In the genomic region with DNA sequence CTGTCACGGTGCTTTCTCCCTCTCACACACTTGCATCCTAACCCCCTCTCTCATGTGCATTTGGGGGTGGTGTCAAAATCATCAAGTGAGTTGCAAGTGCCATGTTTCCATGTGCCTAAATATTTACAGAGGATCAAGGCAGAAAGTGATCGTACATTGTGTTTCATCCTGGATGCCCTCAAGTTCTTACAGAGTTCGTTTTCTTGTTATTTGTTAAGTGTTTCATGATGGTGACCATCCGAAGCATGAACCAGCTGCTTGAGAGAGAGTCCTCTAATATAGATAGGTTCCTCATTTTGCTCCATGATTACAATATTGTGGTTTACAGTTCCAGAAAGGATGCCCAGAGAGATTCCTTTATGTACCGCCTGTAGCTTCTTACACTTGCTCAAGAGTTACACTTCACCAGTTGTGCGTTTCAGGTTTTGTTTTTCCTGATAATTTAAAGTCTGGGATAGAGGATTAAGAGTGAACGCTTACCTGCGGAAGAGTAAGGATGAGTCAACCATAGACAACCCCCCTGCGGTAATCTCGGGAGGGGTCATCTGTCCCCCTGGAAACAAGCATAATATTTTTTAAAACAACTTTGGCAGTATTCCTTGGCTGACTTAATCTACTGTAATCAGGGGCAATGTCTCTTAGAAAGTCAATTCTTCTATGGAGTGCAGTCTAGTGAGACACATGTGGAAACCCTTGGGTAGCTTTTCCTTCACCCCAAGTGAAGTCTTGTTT, we compare ENCODE assay signal across 16 mouse cellular contexts. TPM values are rescaled to one million over a fixed set of nuclear protein-coding genes. Genes with fewer than 3 reads are reported as not detected.
DNase-seq lines count a peak whose midpoint lies in the region; ATAC-seq and TF ChIP-seq lines count a peak whose summit lies in the region.
"Had no signal": no experiment of that assay in that cellular context is flagged by ENCODE, and none has a peak within 500 bp of the region (broad histone marks: within the 10 kb centered on the region; RNA-seq: fewer than 3 reads in every experiment).

No protein-coding gene starts in this region.

- no peak overlapping the region for H3K9ac ChIP-seq in kidney, embryonic 16.5 days (replicated peaks; ENCODE audit: low read length)
- H3K9ac ChIP-seq: forebrain, postnatal 0 days; liver, embryonic 13.5 days; midbrain, embryonic 12.5 days had no signal

- ATAC-seq in kidney, embryonic 16.5 days (ENCODE audit: low FRiP score, low TSS enrichment): no peak
- ATAC-seq in megakaryocyte, adult 5-6 weeks (ENCODE audit: poor library complexity, severe bottlenecking): peak; percentile 41; the same call in 1 of the 2 replicates
- ATAC-seq: hindbrain, postnatal 0 days had no signal

- no peaks in the 10 kb centered on the region for H3K9me3 ChIP-seq in kidney, embryonic 16.5 days (ENCODE audit: low read length)
- H3K9me3 ChIP-seq: liver, embryonic 13.5 days; midbrain, embryonic 12.5 days had no signal

- peak overlapping the region; percentile 76 for H3K4me3 ChIP-seq in gastrocnemius, adult 2 months
- H3K4me3 ChIP-seq in kidney, embryonic 16.5 days (ENCODE audit: low read length): no peak overlapping the region
- peak overlapping the region; percentile 59; the same call in 1 of the 2 replicates for H3K4me3 ChIP-seq in brown adipose tissue, adult 24 weeks (ENCODE audit: insufficient read depth, low read depth, low read length)
- H3K4me3 ChIP-seq: erythroblast, embryonic 14.5 days; liver, embryonic 13.5 days; midbrain, embryonic 12.5 days had no signal

- WGBS in kidney, embryonic 16.5 days: 72% methylated on average over 10 of the region's 10 CpGs

- no peak for DNase-seq in gastrocnemius, adult 2 months
- no peak for DNase-seq in gastrocnemius, postnatal 25 days
- DNase-seq in kidney, postnatal 10 days: no peak
- DNase-seq in testis, postnatal 10 days (ENCODE audit: low spot score): no peak
- no peak for DNase-seq in ovary, postnatal 36 days (ENCODE audit: low spot score)
- DNase-seq: adrenal gland, adult 8-10 months; liver, embryonic 13.5 days; retina, postnatal 1 day; thymus, adult 2 months had no signal

- H3K36me3 ChIP-seq in kidney, embryonic 16.5 days (ENCODE audit: insufficient read depth, low read length): no peaks in the 10 kb centered on the region
- H3K36me3 ChIP-seq: midbrain, embryonic 12.5 days had no signal

- no peak for TF ChIP-seq CTCF in gastrocnemius, adult 2 months (IDR thresholded peaks at IDR 0.05)

- no peaks in the 10 kb centered on the region for H3K27me3 ChIP-seq in kidney, embryonic 16.5 days (ENCODE audit: insufficient read depth, low read length)
- H3K27me3 ChIP-seq: liver, embryonic 13.5 days; midbrain, embryonic 12.5 days had no signal

- intact Hi-C loops in gastrocnemius, adult 2 months (cut with DNase I): no loop called here

- H3K4me1 ChIP-seq in kidney, embryonic 16.5 days (ENCODE audit: insufficient read depth, low read length): peaks cover 13% of the 10 kb centered on the region
- H3K4me1 ChIP-seq in brown adipose tissue, adult 24 weeks (ENCODE audit: control insufficient read depth, insufficient read depth, insufficient read length, low read length): no peaks in the 10 kb centered on the region
- H3K4me1 ChIP-seq: liver, embryonic 13.5 days; midbrain, embryonic 12.5 days had no signal

- H3K4me2 ChIP-seq in kidney, embryonic 16.5 days (replicated peaks; ENCODE audit: low read depth, low read length): peak overlapping the region; percentile 23; the same call in 1 of the 2 replicates
- H3K4me2 ChIP-seq: liver, embryonic 13.5 days; midbrain, embryonic 12.5 days had no signal

- peak overlapping the region; percentile 89 for H3K27ac ChIP-seq in gastrocnemius, adult 2 months
- H3K27ac ChIP-seq in kidney, embryonic 16.5 days (ENCODE audit: low read length): peak overlapping the region; percentile 68
- H3K27ac ChIP-seq in brown adipose tissue, adult 24 weeks (replicated peaks; ENCODE audit: low read depth, low read length): no peak overlapping the region
- H3K27ac ChIP-seq: hindbrain, postnatal 0 days; liver, embryonic 13.5 days; midbrain, embryonic 12.5 days had no signal

RNA-seq across cellular contexts. Expression of a gene that starts 11.7 kb away (rescaled TPM):
- total RNA-seq in gastrocnemius, adult 2 months (2021): 100 to 1,000 TPM; 338 to 407 TPM
- total RNA-seq in gastrocnemius, postnatal 25 days (2021): 100 to 1,000 TPM; 311 to 336 TPM
- polyA plus RNA-seq in kidney, embryonic 16.5 days (2015; fragmentation: Nextera tagmentation; extraction: Ambion mirVana): 13.9 and 14.0 TPM in 2 replicates
- 24.8 and 25.3 TPM in 2 replicates for polyA plus RNA-seq in brown adipose tissue, adult 24 weeks (2012; ENCODE audit: insufficient read depth, insufficient read length, missing spikeins)
- 43.8 and 47.9 TPM in 2 replicates for total RNA-seq in megakaryocyte, adult 5-6 weeks (2015)
- 34.8 and 40.2 TPM in 2 replicates for total RNA-seq in megakaryocyte, adult 5-6 weeks (2017)

Comparison
In these comparisons a context has a peak if more than half of its experiments do, and no peak if none do; other contexts are left out.
1. RNA of a gene that starts 11.7 kb away (total RNA-seq): 338 to 407 TPM in gastrocnemius, adult 2 months and 311 to 336 TPM in gastrocnemius, postnatal 25 days; 34.8 to 47.9 TPM in megakaryocyte, adult 5-6 weeks; every median in the first group is over 4 times any median in the second.